In the genomic region with DNA sequence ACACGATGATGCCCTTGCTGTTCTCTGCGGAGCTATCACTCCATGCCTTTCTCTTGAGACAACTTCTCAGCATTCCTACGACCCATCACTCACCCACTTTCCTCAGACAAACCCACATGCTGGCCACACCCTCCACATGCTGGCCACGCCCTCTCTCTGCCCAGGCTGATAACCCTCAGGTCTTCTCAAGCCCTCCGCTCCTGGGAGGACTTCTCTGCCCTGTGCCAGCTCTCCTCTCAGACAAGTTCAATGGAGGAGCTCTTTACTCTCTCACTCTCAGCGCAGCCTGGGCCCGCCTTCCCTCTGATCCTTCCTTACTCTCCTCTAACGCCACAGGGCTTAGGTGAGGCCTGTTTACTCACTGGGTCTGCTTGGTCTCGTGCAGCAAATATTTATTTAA, we compare ENCODE assay signal across 17 mouse cellular contexts. TPM values are rescaled to one million over a fixed set of nuclear protein-coding genes. Genes with fewer than 3 reads are reported as not detected.
A peak's percentile ranks its signal among the peaks of the same experiment; 100 is the strongest.
DNase-seq lines count a peak whose midpoint lies in the region; ATAC-seq and TF ChIP-seq lines count a peak whose summit lies in the region.
"Had no signal": no experiment of that assay in that cellular context is flagged by ENCODE, and none has a peak within 500 bp of the region (broad histone marks: within the 10 kb centered on the region; RNA-seq: fewer than 3 reads in every experiment).

No protein-coding gene starts in this region.

- intact Hi-C loops in gastrocnemius, adult 2 months (cut with DNase I), result no loop called here

- H3K9ac ChIP-seq in heart, embryonic 11.5 days (ENCODE audit: low read depth, low read length), result no peak overlapping the region
- no peak overlapping the region for H3K9ac ChIP-seq in liver, embryonic 11.5 days (ENCODE audit: low read depth, low read length)
- H3K9ac ChIP-seq: embryonic facial prominence, embryonic 15.5 days; forebrain, postnatal 0 days had no signal

- no peaks in the 10 kb centered on the region for H3K27me3 ChIP-seq in heart, embryonic 11.5 days (ENCODE audit: control insufficient read depth, insufficient read depth, low read length)
- no peaks in the 10 kb centered on the region for H3K27me3 ChIP-seq in liver, embryonic 11.5 days (replicated peaks; ENCODE audit: control insufficient read depth, insufficient read depth, low read length)
- H3K27me3 ChIP-seq: embryonic facial prominence, embryonic 15.5 days had no signal

- 33% methylated on average over 9 of the region's 9 CpGs for WGBS in heart, embryonic 11.5 days (ENCODE audit: insufficient replicate concordance)
- WGBS in liver, embryonic 11.5 days, result 34% methylated on average over 9 of the region's 9 CpGs

- H3K36me3 ChIP-seq in heart, embryonic 11.5 days (ENCODE audit: control insufficient read depth, insufficient read depth, low read length), result no peaks in the 10 kb centered on the region
- H3K36me3 ChIP-seq in liver, embryonic 11.5 days (ENCODE audit: control insufficient read depth, insufficient read depth, low read length), result no peaks in the 10 kb centered on the region
- H3K36me3 ChIP-seq: embryonic facial prominence, embryonic 15.5 days; midbrain, embryonic 10.5 days had no signal

- peak overlapping the region; percentile 9; the same call in 1 of the 2 replicates for H3K4me2 ChIP-seq in heart, embryonic 11.5 days
- peak overlapping the region; percentile 50 for H3K4me2 ChIP-seq in liver, embryonic 11.5 days
- H3K4me2 ChIP-seq: embryonic facial prominence, embryonic 15.5 days had no signal

- DNase-seq in heart, adult 18-20 months, result no peak
- peak; percentile 81 for DNase-seq in ZHBTc4 (ENCODE audit: low read depth, low spot score)
- peak; percentile 58 for DNase-seq in liver, embryonic 11.5 days (ENCODE audit: low spot score)
- DNase-seq in spleen, postnatal 36 days (ENCODE audit: low spot score in 2 of 2), result peak; percentile 50 to 78
- no peak for DNase-seq in right cerebral cortex, adult 2 months (ENCODE audit: low spot score in 2 of 2)
- no peak for DNase-seq in frontal cortex, postnatal 25 days (ENCODE audit: low spot score in 2 of 2)
- no peak for DNase-seq in gastrocnemius, adult 2 months
- DNase-seq: cerebellum, postnatal 36 days; forebrain, postnatal 0 days; gastrocnemius, postnatal 25 days; heart, postnatal 14 days; lung, adult 18-20 months; right cerebral cortex, postnatal 4 days had no signal

- no peaks in the 10 kb centered on the region for H3K9me3 ChIP-seq in heart, embryonic 11.5 days (replicated peaks; ENCODE audit: control insufficient read depth, low read length)
- no peaks in the 10 kb centered on the region for H3K9me3 ChIP-seq in liver, embryonic 11.5 days (ENCODE audit: control insufficient read depth, low read length)
- H3K9me3 ChIP-seq: embryonic facial prominence, embryonic 15.5 days; midbrain, embryonic 10.5 days had no signal

- H3K4me1 ChIP-seq in heart, embryonic 11.5 days (ENCODE audit: control insufficient read depth, insufficient read depth, low read length), result peaks cover 5% of the 10 kb centered on the region; the same call in 1 of the 2 replicates
- H3K4me1 ChIP-seq in liver, embryonic 11.5 days (replicated peaks; ENCODE audit: control insufficient read depth, insufficient read depth, low read length), result peaks cover 9% of the 10 kb centered on the region
- H3K4me1 ChIP-seq: embryonic facial prominence, embryonic 15.5 days; midbrain, embryonic 10.5 days had no signal

- no peak overlapping the region for H3K4me3 ChIP-seq in heart, embryonic 11.5 days (ENCODE audit: low read depth, low read length)
- H3K4me3 ChIP-seq in liver, embryonic 11.5 days (ENCODE audit: low read depth, low read length), result no peak overlapping the region
- no peak overlapping the region for H3K4me3 ChIP-seq in gastrocnemius, adult 2 months
- H3K4me3 ChIP-seq: embryonic facial prominence, embryonic 15.5 days; midbrain, embryonic 10.5 days had no signal

- no peak for TF ChIP-seq CTCF in gastrocnemius, adult 2 months (IDR thresholded peaks at IDR 0.05)

- peak; percentile 67; the same call in 1 of the 2 replicates for ATAC-seq in heart, embryonic 11.5 days (replicated peaks; ENCODE audit: insufficient number of reproducible peaks, low FRiP score, low TSS enrichment)
- ATAC-seq in liver, embryonic 11.5 days (replicated peaks; ENCODE audit: low FRiP score), result peak; percentile 93
- ATAC-seq: forebrain, postnatal 0 days; inflammation-experienced regulatory T-cells, adult 6 months had no signal

- H3K27ac ChIP-seq in heart, embryonic 11.5 days (ENCODE audit: low read depth, low read length), result peak overlapping the region; percentile 32; the same call in 1 of the 2 replicates
- H3K27ac ChIP-seq in liver, embryonic 11.5 days (ENCODE audit: low read depth, low read length), result peak overlapping the region; percentile 65
- no peak overlapping the region for H3K27ac ChIP-seq in gastrocnemius, adult 2 months
- H3K27ac ChIP-seq: embryonic facial prominence, embryonic 15.5 days; midbrain, embryonic 10.5 days had no signal

RNA-seq across cellular contexts. Expression of a gene that starts 22.5 kb away (rescaled TPM):
- 6.7 and 6.9 TPM in 2 replicates for polyA plus RNA-seq in heart, embryonic 11.5 days (2014; fragmentation: Nextera tagmentation; extraction: Ambion mirVana)
- 10 to 100 TPM; 10.0 to 10.5 TPM for total RNA-seq in heart, adult 18-20 months (2021)
- polyA plus RNA-seq in liver, embryonic 11.5 days (2014; fragmentation: Nextera tagmentation; extraction: Ambion mirVana), result 3.2 and 3.9 TPM in 2 replicates
- total RNA-seq in gastrocnemius, adult 2 months (2021), result 1 to 10 TPM; 4.1 to 5.1 TPM

RNA-seq across cellular contexts. Expression of a gene that starts 35.2 kb away (rescaled TPM):
- polyA plus RNA-seq in heart, embryonic 11.5 days (2014; fragmentation: Nextera tagmentation; extraction: Ambion mirVana), result 14.4 TPM in 2 replicates
- total RNA-seq in heart, adult 18-20 months (2021), result 10 to 100 TPM; 25.9 to 26.1 TPM
- 15.0 and 15.7 TPM in 2 replicates for polyA plus RNA-seq in liver, embryonic 11.5 days (2014; fragmentation: Nextera tagmentation; extraction: Ambion mirVana)
- 10 to 100 TPM; 14.2 to 15.9 TPM for total RNA-seq in gastrocnemius, adult 2 months (2021)

RNA-seq across cellular contexts. Expression of a gene that starts 44.2 kb away (rescaled TPM):
- polyA plus RNA-seq in heart, embryonic 11.5 days (2014; fragmentation: Nextera tagmentation; extraction: Ambion mirVana), result 0.24 and 0.27 TPM in 2 replicates
- under 1 TPM in 1 of 2 experiments, not detected in 1; 0.18 TPM for total RNA-seq in heart, adult 18-20 months (2021)
- polyA plus RNA-seq in liver, embryonic 11.5 days (2014; fragmentation: Nextera tagmentation; extraction: Ambion mirVana), result 0.34 and 0.36 TPM in 2 replicates
- total RNA-seq in gastrocnemius, adult 2 months (2021), result under 1 TPM; 0.08 to 0.11 TPM

Comparison
In these comparisons a context has a peak if more than half of its experiments do, and no peak if none do; other contexts are left out.
1. DNase-seq: peak in ZHBTc4 (single experiment), liver, embryonic 11.5 days (single experiment) and spleen, postnatal 36 days (2 of 2); none in heart, adult 18-20 months (0 of 2), right cerebral cortex, adult 2 months (0 of 2), frontal cortex, postnatal 25 days (0 of 2) and gastrocnemius, adult 2 months (single experiment).